Mouse (Mus musculus) hindbrain, embryonic 13.5 days (tissue): ENCODE data around the gene Coro2b. TPM values are rescaled to one million over a fixed set of nuclear protein-coding genes. Genes with fewer than 3 reads are reported as not detected.

ENCODE experiments used
- ATAC-seq: fragments of 200-750 bp; cut with Nextera tagmentation; 2 replicates; pipeline ENCODE4 v1.8.0; 2017; ENCODE audit warnings: moderate TSS enrichment; ENCODE audit not compliant: low FRiP score
- H3K27ac ChIP-seq: fragments of 300-500 bp; sonication (generic); 2 replicates; pipeline ENCODE4 v1.5.1; 2015; ENCODE audit warnings: inconsistent platforms, mild to moderate bottlenecking, moderate library complexity
- H3K27me3 ChIP-seq: fragments of 300-500 bp; sonication (generic); 2 replicates; pipeline ENCODE4 v1.6.1; 2015; ENCODE audit warnings: mild to moderate bottlenecking, inconsistent platforms
- H3K36me3 ChIP-seq: fragments of 300-500 bp; sonication (generic); 2 replicates; pipeline ENCODE4 v1.6.1; 2015; ENCODE audit warnings: mild to moderate bottlenecking, inconsistent platforms
- H3K4me1 ChIP-seq: fragments of 300-500 bp; sonication (generic); replicated peaks from 2 replicates; pipeline ENCODE4 v1.6.1; 2015; ENCODE audit warnings: inconsistent platforms
- H3K4me2 ChIP-seq: fragments of 300-500 bp; sonication (generic); 2 replicates; pipeline ENCODE4 v1.6.1; 2015; ENCODE audit warnings: inconsistent platforms, mild to moderate bottlenecking, moderate library complexity
- H3K4me3 ChIP-seq: fragments of 300-500 bp; sonication (generic); 2 replicates; pipeline ENCODE4 v1.5.1; 2015; ENCODE audit warnings: mild to moderate bottlenecking, inconsistent platforms
- H3K9ac ChIP-seq: fragments of 300-500 bp; sonication (generic); 2 replicates; pipeline ENCODE4 v1.6.1; 2015; ENCODE audit warnings: mild to moderate bottlenecking, inconsistent platforms
- H3K9me3 ChIP-seq: fragments of 300-500 bp; sonication (generic); 2 replicates; pipeline ENCODE4 v1.6.1; 2016; ENCODE audit warnings: inconsistent platforms
- WGBS: fragments of 180-500 bp; shearing (Covaris S2); methylation state at CpG from one replicate; pipeline ENCODE4 v1.1.7; 2015; 5-methylcytosine and 5-hydroxymethylcytosine counted together
- polyA plus RNA-seq: library from polyadenylated mRNA; unstranded; fragments of >200 nt; fragmentation: Nextera tagmentation; extraction: Ambion mirVana; gene quantifications from 2 replicates; pipeline ENCODE4 v1.2.1, GENCODE M21; 2015

Gene Coro2b
- polyA plus RNA-seq, 1 experiment from 2014 or later: 39.0 TPM

GRCm38 (mm10) chr9:62385727-62386518 is 150.9 kb downstream of the Coro2b start:
- Histone ChIP-seq H3K27ac (no peak overlapping the region), H3K9ac (no peak overlapping the region), H3K4me2 (no peak overlapping the region), H3K27me3 (no peaks in the 10 kb centered on the region), H3K9me3 (no peaks in the 10 kb centered on the region), H3K36me3 (no peaks in the 10 kb centered on the region), H3K4me3 (no peak overlapping the region), H3K4me1 (0 out of 2 replicates have a peak, but pooled peaks cover 3% of the 10 kb centered on the region)
- 83% methylated on average over 4 of the region's 4 CpGs for WGBS
- ATAC-seq: no peak

DNA sequence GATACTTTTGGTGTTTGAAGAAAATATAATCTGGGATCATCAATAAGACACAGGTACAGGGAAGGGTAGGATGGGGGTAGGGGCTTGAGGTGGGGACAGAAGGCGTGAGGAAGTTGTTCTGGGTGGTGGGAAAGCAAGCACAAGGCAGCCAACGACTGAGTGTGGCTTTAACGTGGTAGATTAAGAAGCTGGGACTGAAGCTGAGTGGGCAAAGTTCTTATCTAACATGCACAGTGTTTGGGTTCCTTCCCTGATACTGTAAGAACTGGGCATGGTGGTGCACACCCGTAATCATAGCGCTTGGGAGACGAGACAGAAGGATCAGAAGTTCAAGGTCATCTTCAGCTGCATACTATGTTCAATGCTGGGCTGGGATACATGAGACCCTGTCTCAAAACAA is 151.8 kb downstream of the Coro2b start:
- no peak overlapping the region for H3K27ac ChIP-seq
- no peaks in the 10 kb centered on the region for H3K9me3 ChIP-seq
- no peak overlapping the region for H3K4me3 ChIP-seq
- no peak overlapping the region for H3K9ac ChIP-seq
- ATAC-seq: no peak
- H3K27me3 ChIP-seq: no peaks in the 10 kb centered on the region
- WGBS: 90% methylated on average over 6 of the region's 6 CpGs
- H3K4me2 ChIP-seq: no peak overlapping the region
- H3K36me3 ChIP-seq: peaks cover 8% of the 10 kb centered on the region
- H3K4me1 ChIP-seq: 0 out of 2 replicates have a peak, but pooled peaks cover 3% of the 10 kb centered on the region

- Histone ChIP-seq H3K4me1 (0 out of 2 replicates have a peak, but pooled peaks cover 3% of the 10 kb centered on the region), H3K27ac (no peak overlapping the region), H3K36me3 (peaks cover 26% of the 10 kb centered on the region), H3K4me2 (no peak overlapping the region), H3K27me3 (no peaks in the 10 kb centered on the region), H3K9me3 (no peaks in the 10 kb centered on the region), H3K9ac (no peak overlapping the region), H3K4me3 (no peak overlapping the region)
- WGBS: 78% methylated on average over 10 of the region's 10 CpGs
- no peak for ATAC-seq
Observed at GRCm38 (mm10) chr9:62382519-62383084, 154.2 kb downstream of the Coro2b start.

DNA sequence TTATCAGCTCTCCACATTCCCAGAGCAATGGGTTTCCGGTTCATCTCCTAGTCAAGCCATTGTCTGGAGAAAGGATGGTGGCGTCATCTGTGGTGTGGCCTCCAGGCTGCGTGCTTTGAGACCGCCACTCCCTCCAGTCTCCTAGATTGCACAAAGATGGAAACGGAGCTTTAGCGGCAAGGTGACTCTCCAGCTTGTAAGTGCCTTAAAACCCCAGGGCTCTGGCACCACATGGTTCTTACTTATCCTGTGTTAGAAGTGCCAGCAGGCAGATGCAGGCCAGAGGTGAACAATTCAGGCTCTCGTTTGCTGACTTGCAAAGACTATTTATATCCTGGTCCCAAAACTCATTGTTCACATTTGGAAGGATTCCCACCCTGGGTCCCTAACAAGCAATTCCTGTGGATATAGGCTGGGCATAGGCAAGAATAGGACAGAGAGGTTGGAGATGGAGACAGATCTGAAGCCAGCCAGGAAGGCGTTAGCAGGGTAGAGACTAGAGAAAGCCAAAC is 155.4 kb downstream of the Coro2b start:
- peak overlapping the region; percentile 30; the same call in 1 of the 2 replicates for H3K27ac ChIP-seq
- no peak for ATAC-seq
- 58% methylated on average over 8 of the region's 8 CpGs for WGBS

DNA sequence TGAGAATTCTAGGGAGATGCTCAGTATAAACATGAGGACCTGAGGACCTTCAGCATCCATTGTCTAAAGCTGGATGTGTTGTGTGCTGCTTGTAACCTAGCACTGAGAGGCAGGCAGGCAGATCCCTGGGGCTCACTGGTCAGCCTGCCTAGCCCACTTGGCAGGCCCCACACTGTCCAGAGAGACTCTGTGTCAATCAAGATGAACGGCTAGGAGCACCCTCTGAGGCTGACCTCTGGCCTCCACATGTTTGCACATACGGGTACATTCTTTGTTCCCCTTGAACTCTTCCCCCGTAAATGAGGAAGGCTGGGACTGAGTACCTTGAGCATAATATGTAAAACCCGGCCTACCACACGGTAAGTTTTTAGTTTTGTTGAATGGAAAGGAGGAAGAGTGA is 156.5 kb downstream of the Coro2b start:
- WGBS: 57% methylated on average over 5 of the region's 5 CpGs
- H3K36me3 ChIP-seq: peaks cover 47% of the 10 kb centered on the region

More for the DNA sequence above, 155.4 kb downstream of the Coro2b start:
- Histone ChIP-seq H3K4me1 (0 out of 2 replicates have a peak, but pooled peaks cover 3% of the 10 kb centered on the region), H3K4me2 (no peak overlapping the region), H3K27me3 (no peaks in the 10 kb centered on the region), H3K9ac (no peak overlapping the region), H3K36me3 (peaks cover 36% of the 10 kb centered on the region), H3K4me3 (no peak overlapping the region), H3K9me3 (no peaks in the 10 kb centered on the region)

DNA sequence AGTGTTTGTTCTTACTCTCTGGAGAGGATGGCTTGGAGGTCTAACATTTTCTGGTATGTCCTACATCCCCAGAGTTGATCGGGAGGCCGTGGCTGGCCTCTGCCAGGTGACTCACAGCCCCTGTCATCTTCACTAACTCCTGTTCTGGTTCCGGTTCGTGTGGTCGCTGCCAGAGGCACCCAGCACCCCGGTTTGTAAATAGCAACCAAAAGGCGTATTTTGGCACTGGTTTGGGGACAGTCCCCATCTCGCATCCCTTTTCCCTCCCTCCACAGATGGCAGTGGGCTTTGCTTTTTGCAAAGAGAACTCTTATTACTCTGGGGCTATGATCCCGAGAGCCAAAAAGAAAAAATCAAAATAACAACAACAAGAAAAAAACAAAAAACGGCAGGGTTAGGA is 158.9 kb downstream of the Coro2b start:
- no peaks in the 10 kb centered on the region for H3K9me3 ChIP-seq
- ATAC-seq: no peak
- no peak overlapping the region for H3K4me3 ChIP-seq
- no peak overlapping the region for H3K4me2 ChIP-seq
- peaks cover 13% of the 10 kb centered on the region; the same call in 1 of the 2 replicates for H3K4me1 ChIP-seq
- no peak overlapping the region for H3K27ac ChIP-seq
- WGBS: 95% methylated on average over 10 of the region's 10 CpGs
- H3K9ac ChIP-seq: no peak overlapping the region
- H3K27me3 ChIP-seq: no peaks in the 10 kb centered on the region
- H3K36me3 ChIP-seq: peaks cover 70% of the 10 kb centered on the region

More for the DNA sequence above, 156.5 kb downstream of the Coro2b start:
- no peaks in the 10 kb centered on the region for H3K9me3 ChIP-seq
- H3K27me3 ChIP-seq: no peaks in the 10 kb centered on the region
- 0 out of 2 replicates have a peak, but pooled peaks cover 3% of the 10 kb centered on the region for H3K4me1 ChIP-seq
- no peak overlapping the region for H3K4me3 ChIP-seq
- no peak overlapping the region for H3K9ac ChIP-seq
- no peak overlapping the region for H3K27ac ChIP-seq
- H3K4me2 ChIP-seq: no peak overlapping the region
- no peak for ATAC-seq

DNA sequence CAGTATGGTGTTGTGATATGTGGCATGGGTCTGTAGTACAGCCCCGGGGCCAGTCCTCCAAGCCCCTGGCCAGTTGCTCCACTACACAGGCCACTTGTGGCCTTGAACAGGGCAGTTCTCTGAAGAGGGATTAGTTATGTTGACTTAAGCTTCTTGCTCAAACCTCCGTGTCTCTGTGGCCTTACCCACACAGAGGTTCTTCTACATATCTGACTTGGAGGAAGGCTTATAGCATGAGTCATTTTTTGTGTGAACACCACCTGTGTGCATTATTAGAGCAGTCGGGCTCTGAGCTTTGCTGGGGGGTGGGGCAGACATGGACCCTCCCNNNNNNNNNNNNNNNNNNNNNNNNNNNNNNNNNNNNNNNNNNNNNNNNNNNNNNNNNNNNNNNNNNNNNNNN is 162.6 kb downstream of the Coro2b start:
- Histone ChIP-seq H3K4me2 (no peak overlapping the region), H3K36me3 (peaks cover 58% of the 10 kb centered on the region), H3K27me3 (no peaks in the 10 kb centered on the region), H3K4me3 (no peak overlapping the region), H3K9ac (no peak overlapping the region), H3K9me3 (no peaks in the 10 kb centered on the region), H3K4me1 (peaks cover 42% of the 10 kb centered on the region), H3K27ac (no peak overlapping the region)
- 92% methylated on average over 3 of the region's 3 CpGs for WGBS
- no peak for ATAC-seq

DNA sequence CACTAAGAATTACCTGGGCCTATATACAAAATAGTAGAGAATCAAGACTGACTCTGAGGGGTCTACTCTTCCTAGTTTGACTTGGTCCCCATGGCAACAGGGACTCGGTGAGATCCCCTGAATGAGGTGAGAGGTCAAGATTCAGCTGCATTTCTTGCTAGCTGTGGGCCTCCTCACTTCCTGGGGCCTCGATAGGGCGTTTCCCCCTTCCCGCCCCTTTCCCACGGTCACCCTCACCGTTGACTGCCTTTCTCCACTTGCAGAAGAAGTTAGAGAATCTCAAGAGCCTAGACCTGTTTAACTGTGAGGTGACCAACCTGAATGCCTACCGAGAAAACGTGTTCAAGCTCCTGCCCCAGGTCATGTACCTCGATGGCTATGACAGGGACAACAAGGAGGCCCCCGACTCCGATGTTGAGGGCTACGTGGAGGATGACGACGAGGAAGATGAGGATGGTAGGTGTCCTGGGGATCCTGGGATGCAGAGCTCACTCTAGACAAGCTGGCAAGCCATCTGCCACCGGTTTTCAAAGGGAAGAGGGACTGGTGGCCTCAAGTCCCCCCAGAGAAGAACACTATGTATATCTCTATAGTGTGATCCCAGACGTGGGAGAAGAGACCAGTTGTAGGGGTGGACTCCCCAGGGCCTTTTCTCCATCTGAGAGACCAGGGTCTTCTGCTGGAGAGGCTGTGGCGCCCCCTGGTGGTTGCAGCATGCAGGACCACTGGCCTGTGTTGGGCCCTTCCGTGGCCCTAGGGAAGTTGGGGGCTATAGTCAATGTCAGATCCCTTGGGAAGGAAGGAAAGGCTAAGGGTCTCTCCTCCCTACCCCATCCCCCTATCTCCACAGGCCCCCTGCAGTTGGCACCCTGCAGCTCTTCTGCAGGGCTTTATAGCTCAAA is 163.4 kb downstream of the Coro2b start:
- Histone ChIP-seq H3K27me3 (no peaks in the 10 kb centered on the region), H3K4me1 (peaks cover 50% of the 10 kb centered on the region), H3K36me3 (peaks cover 55% of the 10 kb centered on the region), H3K4me2 (no peak overlapping the region), H3K4me3 (no peak overlapping the region), H3K9ac (no peak overlapping the region), H3K9me3 (no peaks in the 10 kb centered on the region), H3K27ac (0 out of 2 replicates have a peak overlapping the region, but pooled peaks have one; percentile 2)
- ATAC-seq: no peak
- WGBS: 61% methylated on average over 18 of the region's 18 CpGs

GRCm38 (mm10) chr9:62372556-62373221 is 164.2 kb downstream of the Coro2b start:
- Histone ChIP-seq H3K36me3 (peaks cover 48% of the 10 kb centered on the region), H3K27ac (0 out of 2 replicates have a peak overlapping the region, but pooled peaks have one; percentile 2), H3K27me3 (no peaks in the 10 kb centered on the region), H3K9ac (no peak overlapping the region), H3K9me3 (no peaks in the 10 kb centered on the region), H3K4me3 (no peak overlapping the region), H3K4me1 (peaks cover 58% of the 10 kb centered on the region), H3K4me2 (no peak overlapping the region)
- WGBS: 86% methylated on average over 9 of the region's 9 CpGs
- ATAC-seq: no peak

DNA sequence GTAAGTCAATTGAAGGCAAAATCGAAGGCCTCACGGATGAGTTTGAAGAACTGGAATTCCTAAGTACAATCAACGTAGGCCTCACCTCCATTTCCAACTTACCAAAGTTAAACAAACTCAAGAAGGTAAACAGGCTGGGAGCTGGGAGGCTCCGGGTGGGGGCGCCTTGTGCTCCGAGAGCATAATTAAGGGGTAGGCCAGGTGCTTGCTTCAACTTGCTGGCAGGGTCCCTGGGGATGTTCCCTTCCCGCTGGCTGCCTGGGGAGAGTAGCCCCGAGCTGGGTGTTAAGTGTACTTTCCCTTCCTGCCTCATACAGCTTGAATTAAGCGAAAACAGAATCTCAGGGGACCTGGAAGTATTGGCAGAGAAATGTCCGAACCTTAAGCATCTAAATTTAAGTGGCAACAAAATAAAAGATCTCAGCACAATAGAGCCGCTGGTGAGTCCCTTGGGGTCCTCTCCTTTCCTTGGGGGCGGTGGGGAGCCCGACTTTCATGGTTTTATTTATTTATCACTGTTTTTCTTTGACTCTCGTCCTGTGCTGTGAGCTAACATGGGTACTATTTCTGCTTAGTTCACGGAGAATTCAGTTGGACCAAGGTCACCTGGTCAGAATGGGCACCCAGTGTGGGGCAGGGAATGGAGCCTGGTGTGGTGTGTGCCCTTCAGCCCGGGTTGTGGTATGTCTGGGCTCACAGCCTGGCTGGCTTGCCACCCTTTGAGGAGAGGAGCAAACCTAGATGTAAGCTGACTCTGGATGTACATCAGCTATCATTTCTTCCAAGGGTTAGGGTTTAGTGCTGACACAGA is 164.9 kb downstream of the Coro2b start:
- no peak for ATAC-seq
- peaks cover 41% of the 10 kb centered on the region for H3K36me3 ChIP-seq
- no peaks in the 10 kb centered on the region for H3K9me3 ChIP-seq
- WGBS: 73% methylated on average over 16 of the region's 16 CpGs
- peaks cover 65% of the 10 kb centered on the region for H3K4me1 ChIP-seq
- H3K27me3 ChIP-seq: no peaks in the 10 kb centered on the region
- no peak overlapping the region for H3K4me2 ChIP-seq
- H3K9ac ChIP-seq: no peak overlapping the region
- no peak overlapping the region for H3K27ac ChIP-seq
- no peak overlapping the region for H3K4me3 ChIP-seq
